Mouse (Mus musculus): Measurements from ENCODE around the gene Etl4. TPM values are rescaled to one million over a fixed set of nuclear protein-coding genes. Genes with fewer than 3 reads are reported as not detected.

Etl4 gene
- polyA plus RNA-seq, 1 experiment from 2014 or later: 5.0 TPM

Small RNAs within 50 kb of the gene (microRNA-seq; reads per million reads assigned to microRNA genes)
- not detected for gene Gm44457
